Mouse (Mus musculus): ENCODE results near the gene Imp3. TPM values are rescaled to one million over a fixed set of nuclear protein-coding genes. Genes with fewer than 3 reads are reported as not detected.
"Not testable (repeated sequence)": the region's sequence is repeated elsewhere in the genome, so short reads cannot be mapped to it uniquely, and the experiment has no call there.

Imp3 gene
- polyA plus RNA-seq, 1 experiment, result 122 TPM

DNA sequence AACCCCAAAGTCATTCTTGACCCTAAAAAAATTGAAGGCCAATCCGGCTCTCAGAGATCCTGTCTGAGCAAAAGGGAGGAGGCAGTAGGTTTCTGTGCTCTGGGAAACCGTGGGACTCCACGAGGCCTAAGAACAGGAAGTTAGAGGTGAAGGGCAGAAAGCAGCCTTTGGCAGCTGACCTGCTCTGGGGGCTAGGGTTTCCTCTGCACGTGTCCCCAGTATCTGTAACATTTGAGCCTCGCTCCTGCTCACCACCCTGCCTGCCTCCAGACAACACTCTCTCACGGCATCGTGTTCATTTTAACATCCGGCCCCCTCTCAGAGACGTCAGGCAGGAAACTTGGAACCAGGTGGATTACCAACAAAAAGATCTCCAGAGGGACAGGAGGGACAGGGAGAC, 36.7 kb upstream of the Imp3 start:
- H3ac ChIP-seq (ENCODE audit: control insufficient read depth, insufficient read length, low read depth), result no peak overlapping the region
- TF ChIP-seq MYOD1 (IDR thresholded peaks at IDR 0.05; ENCODE audit: control insufficient read depth, insufficient read length, low read depth), result no peak
- no peak for TF ChIP-seq CEBPB (IDR thresholded peaks at IDR 0.05; ENCODE audit: low read depth)
- no peak for TF ChIP-seq CTCF (IDR thresholded peaks at IDR 0.05; ENCODE audit: control insufficient read depth, insufficient read depth, insufficient read length)
- no peak for TF ChIP-seq FOSL1 (IDR thresholded peaks at IDR 0.05; ENCODE audit: insufficient read depth, low read length, poor library complexity, severe bottlenecking)
- TF ChIP-seq USF1 (IDR thresholded peaks at IDR 0.05; ENCODE audit: low read depth), result no peak
- no peaks in the 10 kb centered on the region for H3K36me3 ChIP-seq (ENCODE audit: control insufficient read depth, insufficient read depth)
- H3K27me3 ChIP-seq (ENCODE audit: control insufficient read depth, insufficient read depth, insufficient read length), result no peaks in the 10 kb centered on the region
- no peak overlapping the region for H3K4me3 ChIP-seq (ENCODE audit: insufficient read depth, poor library complexity, severe bottlenecking)
- no peaks in the 10 kb centered on the region for H3K79me2 ChIP-seq (ENCODE audit: control insufficient read depth, insufficient read depth)
- no peaks in the 10 kb centered on the region for H3K79me3 ChIP-seq (ENCODE audit: low read depth)

GRCm38 (mm10) chr9:56901187-56901586, 36.1 kb upstream of the Imp3 start:
- TF ChIP-seq CEBPB (IDR thresholded peaks at IDR 0.05; ENCODE audit: low read depth) (no peak), USF1 (IDR thresholded peaks at IDR 0.05; ENCODE audit: low read depth) (no peak), MAX (IDR thresholded peaks at IDR 0.05) (no peak), MYOD1 (IDR thresholded peaks at IDR 0.05; ENCODE audit: control insufficient read depth, insufficient read length, low read depth) (no peak), MYOG (IDR thresholded peaks at IDR 0.05; ENCODE audit: control insufficient read depth, extremely low read depth, insufficient read length) (no peak), FOSL1 (IDR thresholded peaks at IDR 0.05; ENCODE audit: insufficient read depth, low read length, poor library complexity, severe bottlenecking) (no peak), CTCF (IDR thresholded peaks at IDR 0.05; ENCODE audit: control insufficient read depth, insufficient read depth, insufficient read length) (no peak)
- no peak overlapping the region for H3ac ChIP-seq (ENCODE audit: control insufficient read depth, insufficient read length, low read depth)
- H3K27me3 ChIP-seq (ENCODE audit: control insufficient read depth, insufficient read depth, insufficient read length), result no peaks in the 10 kb centered on the region
- H3K79me3 ChIP-seq (ENCODE audit: low read depth), result no peaks in the 10 kb centered on the region
- H3K79me2 ChIP-seq (ENCODE audit: control insufficient read depth, insufficient read depth), result no peaks in the 10 kb centered on the region
- no peak overlapping the region for H3K4me3 ChIP-seq (ENCODE audit: insufficient read depth, poor library complexity, severe bottlenecking)
- H3K36me3 ChIP-seq (ENCODE audit: control insufficient read depth, insufficient read depth), result no peaks in the 10 kb centered on the region

DNA sequence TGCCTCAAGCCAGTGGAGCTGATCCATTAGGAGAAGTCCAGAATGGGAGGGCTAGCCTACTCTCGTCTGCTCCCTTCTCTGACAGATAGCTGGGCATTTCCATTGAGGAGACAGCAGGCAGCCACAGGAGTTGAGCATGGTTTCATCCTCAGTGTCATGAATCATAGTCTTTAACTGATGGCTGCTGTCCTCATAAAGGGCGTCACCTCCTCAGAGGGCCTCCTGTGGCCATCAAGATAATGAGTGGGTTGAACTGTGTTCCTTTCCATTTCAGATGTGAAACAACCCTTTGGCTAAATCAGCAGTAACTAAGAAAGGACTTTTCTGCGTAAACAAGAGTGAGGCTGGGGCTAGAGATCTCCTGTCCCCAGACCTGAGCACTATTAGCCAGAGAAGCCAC, 33.6 kb upstream of the Imp3 start:
- Histone ChIP-seq H3K27me3 (ENCODE audit: control insufficient read depth, insufficient read depth, insufficient read length) (no peaks in the 10 kb centered on the region), H3K36me3 (ENCODE audit: control insufficient read depth, insufficient read depth) (no peaks in the 10 kb centered on the region), H3K4me3 (ENCODE audit: insufficient read depth, poor library complexity, severe bottlenecking) (no peak overlapping the region), H3K79me3 (ENCODE audit: low read depth) (no peaks in the 10 kb centered on the region), H3K79me2 (ENCODE audit: control insufficient read depth, insufficient read depth) (no peaks in the 10 kb centered on the region), H3ac (ENCODE audit: control insufficient read depth, insufficient read length, low read depth) (no peak overlapping the region)
- TF ChIP-seq CTCF (IDR thresholded peaks at IDR 0.05; ENCODE audit: control insufficient read depth, insufficient read depth, insufficient read length) (no peak), FOSL1 (IDR thresholded peaks at IDR 0.05; ENCODE audit: insufficient read depth, low read length, poor library complexity, severe bottlenecking) (no peak), MAX (IDR thresholded peaks at IDR 0.05) (no peak), MYOG (IDR thresholded peaks at IDR 0.05; ENCODE audit: control insufficient read depth, extremely low read depth, insufficient read length) (no peak), CEBPB (IDR thresholded peaks at IDR 0.05; ENCODE audit: low read depth) (no peak), USF1 (IDR thresholded peaks at IDR 0.05; ENCODE audit: low read depth) (no peak), MYOD1 (IDR thresholded peaks at IDR 0.05; ENCODE audit: control insufficient read depth, insufficient read length, low read depth) (no peak)

DNA sequence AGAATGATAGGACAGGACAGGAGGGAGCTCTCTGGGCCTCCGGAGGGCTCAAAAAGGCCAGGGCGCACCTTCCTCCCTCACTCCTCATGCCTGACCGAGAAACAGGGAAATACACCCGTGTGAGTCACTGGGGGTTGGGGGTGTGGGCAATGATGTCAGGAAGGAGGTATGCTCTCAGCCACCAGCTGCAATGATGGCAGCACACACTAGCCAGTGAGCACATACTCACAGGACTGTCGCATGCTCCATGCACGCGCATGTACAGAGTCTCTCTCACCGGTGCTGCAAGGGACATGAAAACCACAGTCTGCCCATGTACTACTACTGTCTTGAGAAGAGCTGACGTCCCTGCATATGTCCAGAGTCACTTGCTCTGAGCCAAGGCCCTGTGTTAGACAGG, 29.7 kb upstream of the Imp3 start:
- Histone ChIP-seq H3K79me2 (ENCODE audit: control insufficient read depth, insufficient read depth) (no peaks in the 10 kb centered on the region), H3K27me3 (ENCODE audit: control insufficient read depth, insufficient read depth, insufficient read length) (no peaks in the 10 kb centered on the region), H3K36me3 (ENCODE audit: control insufficient read depth, insufficient read depth) (no peaks in the 10 kb centered on the region), H3K79me3 (ENCODE audit: low read depth) (no peaks in the 10 kb centered on the region), H3K4me3 (ENCODE audit: insufficient read depth, poor library complexity, severe bottlenecking) (no peak overlapping the region), H3ac (ENCODE audit: control insufficient read depth, insufficient read length, low read depth) (no peak overlapping the region)
- peak; percentile 86 for TF ChIP-seq MAX (IDR thresholded peaks at IDR 0.05)
- peak; percentile 26 for TF ChIP-seq FOSL1 (IDR thresholded peaks at IDR 0.05; ENCODE audit: insufficient read depth, low read length, poor library complexity, severe bottlenecking)
- peak; percentile 76 for TF ChIP-seq MYOD1 (IDR thresholded peaks at IDR 0.05; ENCODE audit: control insufficient read depth, insufficient read length, low read depth)
- no peak for TF ChIP-seq MYOG (IDR thresholded peaks at IDR 0.05; ENCODE audit: control insufficient read depth, extremely low read depth, insufficient read length)
- TF ChIP-seq USF1 (IDR thresholded peaks at IDR 0.05; ENCODE audit: low read depth), result no peak
- TF ChIP-seq CTCF (IDR thresholded peaks at IDR 0.05; ENCODE audit: control insufficient read depth, insufficient read depth, insufficient read length), result no peak
- TF ChIP-seq CEBPB (IDR thresholded peaks at IDR 0.05; ENCODE audit: low read depth), result no peak

GRCm38 (mm10) chr9:56909991-56910390, 27.3 kb upstream of the Imp3 start:
- not testable (repeated sequence) for H3K79me2 ChIP-seq (ENCODE audit: control insufficient read depth, insufficient read depth); H3K36me3 ChIP-seq (ENCODE audit: control insufficient read depth, insufficient read depth); H3ac ChIP-seq (ENCODE audit: control insufficient read depth, insufficient read length, low read depth); H3K27me3 ChIP-seq (ENCODE audit: control insufficient read depth, insufficient read depth, insufficient read length); H3K79me3 ChIP-seq (ENCODE audit: low read depth); H3K4me3 ChIP-seq (ENCODE audit: insufficient read depth, poor library complexity, severe bottlenecking)

DNA sequence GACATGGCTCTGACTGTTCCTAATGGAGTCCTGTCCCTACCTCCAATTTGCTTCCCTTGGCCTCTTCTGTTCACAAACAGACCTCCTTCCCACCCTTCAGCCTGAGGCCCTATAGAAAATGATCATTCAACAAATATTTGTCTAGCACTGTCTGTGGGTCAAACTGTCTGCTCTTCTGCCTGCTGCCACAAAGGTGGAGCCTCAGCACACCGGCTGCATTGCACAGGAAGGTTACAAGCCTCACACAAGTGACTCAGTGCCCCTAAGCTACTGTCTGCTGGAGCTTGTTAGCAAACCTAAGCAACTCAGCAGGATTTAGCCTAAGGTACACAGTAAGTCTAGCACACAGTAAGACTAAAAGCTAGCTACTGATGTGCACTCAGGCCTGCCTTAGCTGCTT, 26.3 kb upstream of the Imp3 start:
- no peaks in the 10 kb centered on the region for H3K79me3 ChIP-seq (ENCODE audit: low read depth)

More for the DNA sequence above, 26.3 kb upstream of the Imp3 start:
- no peaks in the 10 kb centered on the region for H3K79me2 ChIP-seq (ENCODE audit: control insufficient read depth, insufficient read depth)
- H3K27me3 ChIP-seq (ENCODE audit: control insufficient read depth, insufficient read depth, insufficient read length), result no peaks in the 10 kb centered on the region
- H3K4me3 ChIP-seq (ENCODE audit: insufficient read depth, poor library complexity, severe bottlenecking), result no peak overlapping the region
- no peak overlapping the region for H3ac ChIP-seq (ENCODE audit: control insufficient read depth, insufficient read length, low read depth)
- no peak for TF ChIP-seq MYOD1 (IDR thresholded peaks at IDR 0.05; ENCODE audit: control insufficient read depth, insufficient read length, low read depth)
- TF ChIP-seq CTCF (IDR thresholded peaks at IDR 0.05; ENCODE audit: control insufficient read depth, insufficient read depth, insufficient read length), result no peak
- TF ChIP-seq FOSL1 (IDR thresholded peaks at IDR 0.05; ENCODE audit: insufficient read depth, low read length, poor library complexity, severe bottlenecking), result no peak
- no peak for TF ChIP-seq USF1 (IDR thresholded peaks at IDR 0.05; ENCODE audit: low read depth)
- TF ChIP-seq MAX (IDR thresholded peaks at IDR 0.05), result no peak
- no peaks in the 10 kb centered on the region for H3K36me3 ChIP-seq (ENCODE audit: control insufficient read depth, insufficient read depth)
